Mouse (Mus musculus): ENCODE results near the gene Iffo1. TPM values are rescaled to one million over a fixed set of nuclear protein-coding genes. Genes with fewer than 3 reads are reported as not detected.

Iffo1 gene
- total and polyA plus RNA-seq, 2 experiments from 2014 or later = 18.3 to 28.8 TPM

GRCm38 (mm10) chr6:125146797-125147196 lies 1.8 kb downstream of the Iffo1 start:
- H3K4me2 ChIP-seq (ENCODE audit: low read depth) = peak overlapping the region; percentile 97
- peaks cover 22% of the 10 kb centered on the region for H3K4me1 ChIP-seq (ENCODE audit: insufficient read depth)
- H3K4me3 ChIP-seq (ENCODE audit: low read depth, low read length) = 0 out of 2 replicates have a peak overlapping the region, but pooled peaks have one; percentile 79
- DNase-seq = no peak
- ATAC-seq = no peak
- TF ChIP-seq CTCF (IDR thresholded peaks at IDR 0.05; ENCODE audit: low read depth) = no peak
- H3K27me3 ChIP-seq (ENCODE audit: insufficient read depth, low read length) = no peaks in the 10 kb centered on the region
- 85% methylated on average over 4 of the region's 4 CpGs for WGBS
- H3K9me3 ChIP-seq (ENCODE audit: low read length) = no peaks in the 10 kb centered on the region
- no peak overlapping the region for H3K27ac ChIP-seq (ENCODE audit: low read depth, low read length)
- H3K9ac ChIP-seq = peak overlapping the region; percentile 91
- H3K36me3 ChIP-seq (ENCODE audit: insufficient read depth) = peaks cover 22% of the 10 kb centered on the region

- Histone ChIP-seq H3K9ac (peak overlapping the region; percentile 91; the same call in 1 of the 2 replicates), H3K36me3 (ENCODE audit: insufficient read depth) (peaks cover 25% of the 10 kb centered on the region), H3K27me3 (ENCODE audit: insufficient read depth, low read length) (no peaks in the 10 kb centered on the region), H3K4me1 (ENCODE audit: insufficient read depth) (peaks cover 22% of the 10 kb centered on the region), H3K4me3 (ENCODE audit: low read depth, low read length) (no peak overlapping the region), H3K27ac (ENCODE audit: low read depth, low read length) (no peak overlapping the region), H3K9me3 (ENCODE audit: low read length) (no peaks in the 10 kb centered on the region), H3K4me2 (ENCODE audit: low read depth) (peak overlapping the region; percentile 97)
- DNase-seq (no peak), ATAC-seq (no peak)
- TF ChIP-seq CTCF (IDR thresholded peaks at IDR 0.05; ENCODE audit: low read depth) = no peak
- 63% methylated on average over 10 of the region's 10 CpGs for WGBS
These were observed 2.3 kb downstream of the Iffo1 start for GRCm38 (mm10) chr6:125147329-125147728.

DNA sequence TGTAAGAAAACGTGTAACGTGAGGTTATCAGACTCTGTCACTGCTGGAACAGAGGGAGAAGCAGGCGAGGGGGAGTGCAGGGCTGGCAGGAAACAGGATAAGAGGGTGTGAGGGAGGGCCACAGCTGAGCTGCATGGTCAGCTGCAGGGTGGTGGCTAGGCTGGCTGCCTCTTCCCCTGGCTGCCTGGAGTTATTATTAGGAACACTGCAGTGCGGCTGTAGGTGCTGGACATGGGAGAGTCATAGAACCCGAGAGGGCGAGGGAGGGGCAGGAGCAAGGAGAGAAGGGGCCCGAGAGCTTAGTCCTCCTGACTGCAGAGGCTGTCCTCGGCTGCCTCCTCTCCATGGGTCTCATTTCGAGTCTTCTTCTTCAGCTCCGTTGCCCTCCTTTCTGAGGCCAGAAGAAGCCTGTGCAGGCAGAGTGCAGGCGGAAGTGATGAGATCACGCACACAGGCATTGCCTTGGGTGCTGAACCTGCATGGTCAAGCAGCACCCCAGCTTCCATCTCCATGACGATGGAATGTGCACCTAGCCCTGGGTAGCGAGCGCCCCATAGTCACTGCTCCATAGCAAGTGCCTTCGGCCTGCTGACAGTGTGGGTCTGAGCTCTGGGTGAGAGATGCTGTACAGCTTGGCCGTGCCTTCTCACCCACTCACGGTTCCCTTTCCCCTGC lies 3.3 kb downstream of the Iffo1 start:
- H3K9ac ChIP-seq = 0 out of 2 replicates have a peak overlapping the region, but pooled peaks have one; percentile 91
- H3K36me3 ChIP-seq (ENCODE audit: insufficient read depth) = peaks cover 33% of the 10 kb centered on the region

GRCm38 (mm10) chr6:125148926-125149568 lies 4.0 kb downstream of the Iffo1 start:
- H3K27me3 ChIP-seq (ENCODE audit: insufficient read depth, low read length) = no peaks in the 10 kb centered on the region
- WGBS = 73% methylated on average over 16 of the region's 16 CpGs
- no peak overlapping the region for H3K4me2 ChIP-seq (ENCODE audit: low read depth)
- H3K9me3 ChIP-seq (ENCODE audit: low read length) = no peaks in the 10 kb centered on the region
- H3K4me3 ChIP-seq (ENCODE audit: low read depth, low read length) = no peak overlapping the region
- peak; percentile 35 for DNase-seq
- peak overlapping the region; percentile 29; the same call in 1 of the 2 replicates for H3K27ac ChIP-seq (ENCODE audit: low read depth, low read length)
- ATAC-seq = no peak
- H3K4me1 ChIP-seq (ENCODE audit: insufficient read depth) = peaks cover 22% of the 10 kb centered on the region
- peaks cover 34% of the 10 kb centered on the region for H3K36me3 ChIP-seq (ENCODE audit: insufficient read depth)
- TF ChIP-seq CTCF (IDR thresholded peaks at IDR 0.05; ENCODE audit: low read depth) = no peak
- H3K9ac ChIP-seq = no peak overlapping the region

More for the DNA sequence above, 3.3 kb downstream of the Iffo1 start:
- Histone ChIP-seq H3K27ac (ENCODE audit: low read depth, low read length) (peak overlapping the region; percentile 29; the same call in 1 of the 2 replicates), H3K4me2 (ENCODE audit: low read depth) (no peak overlapping the region), H3K27me3 (ENCODE audit: insufficient read depth, low read length) (no peaks in the 10 kb centered on the region), H3K9me3 (ENCODE audit: low read length) (no peaks in the 10 kb centered on the region), H3K4me1 (ENCODE audit: insufficient read depth) (peaks cover 22% of the 10 kb centered on the region), H3K4me3 (ENCODE audit: low read depth, low read length) (no peak overlapping the region)
- DNase-seq (no peak), ATAC-seq (no peak)
- 73% methylated on average over 18 of the region's 18 CpGs for WGBS
- TF ChIP-seq CTCF (IDR thresholded peaks at IDR 0.05; ENCODE audit: low read depth) = no peak

DNA sequence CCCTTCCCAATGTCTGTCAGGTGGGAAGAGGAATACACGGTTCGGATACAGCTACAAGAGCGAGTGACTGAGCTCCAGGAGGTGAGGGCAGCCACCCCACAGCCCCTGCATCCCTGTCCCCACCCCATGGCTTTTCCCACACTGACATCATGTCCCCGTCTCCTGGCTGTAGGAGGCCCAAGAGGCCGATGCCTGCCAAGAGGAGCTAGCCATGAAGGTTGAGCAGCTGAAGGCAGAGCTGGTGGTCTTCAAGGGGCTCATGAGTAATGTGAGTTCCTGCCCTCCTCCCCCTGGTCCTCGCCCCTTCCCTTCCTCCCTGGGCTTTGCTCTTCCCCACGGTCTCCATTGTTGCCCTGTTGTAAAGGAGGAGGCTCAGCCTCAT lies 4.5 kb downstream of the Iffo1 start:
- Histone ChIP-seq H3K4me3 (ENCODE audit: low read depth, low read length) (no peak overlapping the region), H3K4me1 (ENCODE audit: insufficient read depth) (peaks cover 22% of the 10 kb centered on the region), H3K4me2 (ENCODE audit: low read depth) (no peak overlapping the region), H3K9ac (no peak overlapping the region), H3K27ac (ENCODE audit: low read depth, low read length) (no peak overlapping the region), H3K27me3 (ENCODE audit: insufficient read depth, low read length) (no peaks in the 10 kb centered on the region), H3K36me3 (ENCODE audit: insufficient read depth) (peaks cover 31% of the 10 kb centered on the region), H3K9me3 (ENCODE audit: low read length) (no peaks in the 10 kb centered on the region)
- DNase-seq = no peak
- no peak for ATAC-seq
- WGBS = 67% methylated on average over 7 of the region's 7 CpGs
- no peak for TF ChIP-seq CTCF (IDR thresholded peaks at IDR 0.05; ENCODE audit: low read depth)

GRCm38 (mm10) chr6:125152212-125153017 lies 7.4 kb downstream of the Iffo1 start:
- peaks cover 48% of the 10 kb centered on the region for H3K36me3 ChIP-seq (ENCODE audit: insufficient read depth)
- WGBS = 85% methylated on average over 22 of the region's 22 CpGs
- H3K27ac ChIP-seq (ENCODE audit: low read depth, low read length) = no peak overlapping the region
- H3K4me1 ChIP-seq (ENCODE audit: insufficient read depth) = no peaks in the 10 kb centered on the region
- H3K9ac ChIP-seq = no peak overlapping the region
- TF ChIP-seq CTCF (IDR thresholded peaks at IDR 0.05; ENCODE audit: low read depth) = no peak
- H3K4me3 ChIP-seq (ENCODE audit: low read depth, low read length) = no peak overlapping the region
- no peak overlapping the region for H3K4me2 ChIP-seq (ENCODE audit: low read depth)
- DNase-seq (no peak), ATAC-seq (no peak)
- H3K27me3 ChIP-seq (ENCODE audit: insufficient read depth, low read length) = no peaks in the 10 kb centered on the region
- H3K9me3 ChIP-seq (ENCODE audit: low read length) = no peaks in the 10 kb centered on the region
